Mouse (Mus musculus): ENCODE results near the gene Mllt10. TPM values are rescaled to one million over a fixed set of nuclear protein-coding genes. Genes with fewer than 3 reads are reported as not detected.

The Mllt10 gene
- polyA plus RNA-seq, 1 experiment = 10.0 TPM

GRCm38 (mm10) chr2:18205118-18205517 is 150.1 kb downstream of the Mllt10 start:
- Histone ChIP-seq H3K79me2 (ENCODE audit: control insufficient read depth, insufficient read depth) (no peaks in the 10 kb centered on the region), H3K79me3 (ENCODE audit: low read depth) (no peaks in the 10 kb centered on the region), H3K36me3 (ENCODE audit: control insufficient read depth, insufficient read depth) (peaks cover 72% of the 10 kb centered on the region), H3K4me3 (ENCODE audit: insufficient read depth, poor library complexity, severe bottlenecking) (no peak overlapping the region), H3K27me3 (ENCODE audit: control insufficient read depth, insufficient read depth, insufficient read length) (no peaks in the 10 kb centered on the region), H3ac (ENCODE audit: control insufficient read depth, insufficient read length, low read depth) (no peak overlapping the region)
- TF ChIP-seq CTCF (IDR thresholded peaks at IDR 0.05; ENCODE audit: control insufficient read depth, insufficient read depth, insufficient read length) (peak; percentile 41), MAX (IDR thresholded peaks at IDR 0.05) (no peak), FOSL1 (IDR thresholded peaks at IDR 0.05; ENCODE audit: insufficient read depth, low read length, poor library complexity, severe bottlenecking) (no peak), USF1 (IDR thresholded peaks at IDR 0.05; ENCODE audit: low read depth) (no peak), MYOG (IDR thresholded peaks at IDR 0.05; ENCODE audit: control insufficient read depth, extremely low read depth, insufficient read length) (no peak), MYOD1 (IDR thresholded peaks at IDR 0.05; ENCODE audit: control insufficient read depth, insufficient read length, low read depth) (no peak), CEBPB (IDR thresholded peaks at IDR 0.05; ENCODE audit: low read depth) (no peak)

- Histone ChIP-seq H3K79me3 (ENCODE audit: low read depth) (no peaks in the 10 kb centered on the region), H3K79me2 (ENCODE audit: control insufficient read depth, insufficient read depth) (no peaks in the 10 kb centered on the region), H3K27me3 (ENCODE audit: control insufficient read depth, insufficient read depth, insufficient read length) (no peaks in the 10 kb centered on the region), H3K36me3 (ENCODE audit: control insufficient read depth, insufficient read depth) (peaks cover 80% of the 10 kb centered on the region), H3K4me3 (ENCODE audit: insufficient read depth, poor library complexity, severe bottlenecking) (no peak overlapping the region), H3ac (ENCODE audit: control insufficient read depth, insufficient read length, low read depth) (no peak overlapping the region)
- no peak for TF ChIP-seq USF1 (IDR thresholded peaks at IDR 0.05; ENCODE audit: low read depth)
- no peak for TF ChIP-seq MYOG (IDR thresholded peaks at IDR 0.05; ENCODE audit: control insufficient read depth, extremely low read depth, insufficient read length)
- no peak for TF ChIP-seq MAX (IDR thresholded peaks at IDR 0.05)
- no peak for TF ChIP-seq MYOD1 (IDR thresholded peaks at IDR 0.05; ENCODE audit: control insufficient read depth, insufficient read length, low read depth)
- no peak for TF ChIP-seq CTCF (IDR thresholded peaks at IDR 0.05; ENCODE audit: control insufficient read depth, insufficient read depth, insufficient read length)
- no peak for TF ChIP-seq FOSL1 (IDR thresholded peaks at IDR 0.05; ENCODE audit: insufficient read depth, low read length, poor library complexity, severe bottlenecking)
- no peak for TF ChIP-seq CEBPB (IDR thresholded peaks at IDR 0.05; ENCODE audit: low read depth)
Measured at GRCm38 (mm10) chr2:18206811-18207210, 151.8 kb downstream of the Mllt10 start.

GRCm38 (mm10) chr2:18208578-18208977 is 153.5 kb downstream of the Mllt10 start:
- no peak for TF ChIP-seq CTCF (IDR thresholded peaks at IDR 0.05; ENCODE audit: control insufficient read depth, insufficient read depth, insufficient read length)
- TF ChIP-seq FOSL1 (IDR thresholded peaks at IDR 0.05; ENCODE audit: insufficient read depth, low read length, poor library complexity, severe bottlenecking) = no peak
- no peak for TF ChIP-seq CEBPB (IDR thresholded peaks at IDR 0.05; ENCODE audit: low read depth)
- TF ChIP-seq MAX (IDR thresholded peaks at IDR 0.05) = no peak
- TF ChIP-seq USF1 (IDR thresholded peaks at IDR 0.05; ENCODE audit: low read depth) = no peak
- no peak for TF ChIP-seq MYOG (IDR thresholded peaks at IDR 0.05; ENCODE audit: control insufficient read depth, extremely low read depth, insufficient read length)
- no peak for TF ChIP-seq MYOD1 (IDR thresholded peaks at IDR 0.05; ENCODE audit: control insufficient read depth, insufficient read length, low read depth)
- H3K79me2 ChIP-seq (ENCODE audit: control insufficient read depth, insufficient read depth) = no peaks in the 10 kb centered on the region

GRCm38 (mm10) chr2:18209211-18209823 is 154.3 kb downstream of the Mllt10 start:
- Histone ChIP-seq H3K27me3 (ENCODE audit: control insufficient read depth, insufficient read depth, insufficient read length) (no peaks in the 10 kb centered on the region), H3K4me3 (ENCODE audit: insufficient read depth, poor library complexity, severe bottlenecking) (no peak overlapping the region), H3K79me2 (ENCODE audit: control insufficient read depth, insufficient read depth) (no peaks in the 10 kb centered on the region), H3K79me3 (ENCODE audit: low read depth) (no peaks in the 10 kb centered on the region), H3ac (ENCODE audit: control insufficient read depth, insufficient read length, low read depth) (no peak overlapping the region), H3K36me3 (ENCODE audit: control insufficient read depth, insufficient read depth) (peaks cover 77% of the 10 kb centered on the region)
- TF ChIP-seq CTCF (IDR thresholded peaks at IDR 0.05; ENCODE audit: control insufficient read depth, insufficient read depth, insufficient read length) (no peak), MAX (IDR thresholded peaks at IDR 0.05) (no peak), MYOD1 (IDR thresholded peaks at IDR 0.05; ENCODE audit: control insufficient read depth, insufficient read length, low read depth) (no peak), USF1 (IDR thresholded peaks at IDR 0.05; ENCODE audit: low read depth) (no peak), FOSL1 (IDR thresholded peaks at IDR 0.05; ENCODE audit: insufficient read depth, low read length, poor library complexity, severe bottlenecking) (no peak), CEBPB (IDR thresholded peaks at IDR 0.05; ENCODE audit: low read depth) (no peak), MYOG (IDR thresholded peaks at IDR 0.05; ENCODE audit: control insufficient read depth, extremely low read depth, insufficient read length) (no peak)

More at GRCm38 (mm10) chr2:18208578-18208977, 153.5 kb downstream of the Mllt10 start:
- H3K4me3 ChIP-seq (ENCODE audit: insufficient read depth, poor library complexity, severe bottlenecking) = no peak overlapping the region
- H3K36me3 ChIP-seq (ENCODE audit: control insufficient read depth, insufficient read depth) = peaks cover 79% of the 10 kb centered on the region
- H3K79me3 ChIP-seq (ENCODE audit: low read depth) = no peaks in the 10 kb centered on the region
- H3ac ChIP-seq (ENCODE audit: control insufficient read depth, insufficient read length, low read depth) = no peak overlapping the region
- no peaks in the 10 kb centered on the region for H3K27me3 ChIP-seq (ENCODE audit: control insufficient read depth, insufficient read depth, insufficient read length)

GRCm38 (mm10) chr2:18209948-18210347 is 154.9 kb downstream of the Mllt10 start:
- TF ChIP-seq FOSL1 (IDR thresholded peaks at IDR 0.05; ENCODE audit: insufficient read depth, low read length, poor library complexity, severe bottlenecking) (no peak), MYOD1 (IDR thresholded peaks at IDR 0.05; ENCODE audit: control insufficient read depth, insufficient read length, low read depth) (no peak), CEBPB (IDR thresholded peaks at IDR 0.05; ENCODE audit: low read depth) (no peak), CTCF (IDR thresholded peaks at IDR 0.05; ENCODE audit: control insufficient read depth, insufficient read depth, insufficient read length) (no peak), USF1 (IDR thresholded peaks at IDR 0.05; ENCODE audit: low read depth) (no peak), MYOG (IDR thresholded peaks at IDR 0.05; ENCODE audit: control insufficient read depth, extremely low read depth, insufficient read length) (no peak), MAX (IDR thresholded peaks at IDR 0.05) (no peak)
- Histone ChIP-seq H3K36me3 (ENCODE audit: control insufficient read depth, insufficient read depth) (peaks cover 77% of the 10 kb centered on the region), H3K4me3 (ENCODE audit: insufficient read depth, poor library complexity, severe bottlenecking) (no peak overlapping the region), H3ac (ENCODE audit: control insufficient read depth, insufficient read length, low read depth) (no peak overlapping the region), H3K79me3 (ENCODE audit: low read depth) (no peaks in the 10 kb centered on the region), H3K79me2 (ENCODE audit: control insufficient read depth, insufficient read depth) (no peaks in the 10 kb centered on the region), H3K27me3 (ENCODE audit: control insufficient read depth, insufficient read depth, insufficient read length) (no peaks in the 10 kb centered on the region)
